Mouse (Mus musculus) limb, embryonic 14.5 days (tissue): ENCODE results near the gene Srsf7. TPM values are rescaled to one million over a fixed set of nuclear protein-coding genes. Genes with fewer than 3 reads are reported as not detected.
"Not testable (repeated sequence)": the region's sequence is repeated elsewhere in the genome, so short reads cannot be mapped to it uniquely, and the experiment has no call there.

Source experiments
- ATAC-seq: fragments of 200-750 bp; cut with Nextera tagmentation; 2 replicates; pipeline ENCODE4 v1.8.0; 2017; ENCODE audit warnings: low read depth, moderate number of reproducible peaks, moderate TSS enrichment; ENCODE audit not compliant: low FRiP score
- DNase-seq: peaks from one replicate; pipeline ENCODE4 v3.0.0-alpha.2; 2015; ENCODE audit warnings: low spot score
- H3K27ac ChIP-seq: fragments of 300-500 bp; sonication (generic); replicated peaks from 2 replicates; pipeline ENCODE4 v1.5.1; 2014; ENCODE audit warnings: low read depth, mild to moderate bottlenecking, low read length, moderate library complexity, mixed read lengths
- H3K27me3 ChIP-seq: fragments of 300-500 bp; sonication (generic); 2 replicates; pipeline ENCODE4 v1.6.1; 2014; ENCODE audit warnings: low read length, mixed read lengths; ENCODE audit not compliant: control insufficient read depth, insufficient read depth
- H3K36me3 ChIP-seq: fragments of 300-500 bp; sonication (generic); 2 replicates; pipeline ENCODE4 v1.6.1; 2014; ENCODE audit warnings: mild to moderate bottlenecking, low read length, moderate library complexity, mixed read lengths; ENCODE audit not compliant: control insufficient read depth, insufficient read depth
- H3K4me1 ChIP-seq: fragments of 300-500 bp; sonication (generic); 2 replicates; pipeline ENCODE4 v1.6.1; 2014; ENCODE audit warnings: antibody characterized with exemption, low read length, mixed read lengths; ENCODE audit not compliant: control insufficient read depth, insufficient read depth
- H3K4me2 ChIP-seq: fragments of 300-500 bp; sonication (generic); replicated peaks from 2 replicates; pipeline ENCODE4 v1.6.1; 2014; ENCODE audit warnings: low read depth, mild to moderate bottlenecking, low read length, moderate library complexity; ENCODE audit not compliant: severe bottlenecking
- H3K4me3 ChIP-seq: fragments of 300-500 bp; sonication (generic); replicated peaks from 2 replicates; pipeline ENCODE4 v1.5.1; 2014; ENCODE audit warnings: low read length
- H3K9ac ChIP-seq: fragments of 300-500 bp; sonication (generic); 2 replicates; pipeline ENCODE4 v1.6.1; 2014; ENCODE audit warnings: mild to moderate bottlenecking, low read depth, low read length, moderate library complexity; ENCODE audit not compliant: severe bottlenecking
- H3K9me3 ChIP-seq: fragments of 300-500 bp; sonication (generic); 2 replicates; pipeline ENCODE4 v1.6.1; 2016; ENCODE audit warnings: low read length; ENCODE audit not compliant: control insufficient read depth
- POLR2A ChIP-seq: fragments of 200-500 bp; IDR thresholded peaks from 2 replicates; pipeline ENCODE4 v1.8.0; 2012; ENCODE audit warnings: inconsistent platforms, mild to moderate bottlenecking, moderate library complexity, borderline replicate concordance; ENCODE audit not compliant: insufficient read depth, insufficient read length; ENCODE audit errors: extremely low read depth
- WGBS: fragments of 180-500 bp; shearing (Covaris S2); extraction: QIAGEN DNeasy Blood & Tissue Kit; methylation state at CpG from one replicate; pipeline ENCODE4 v1.1.7; 2014; 5-methylcytosine and 5-hydroxymethylcytosine counted together
- polyA plus RNA-seq, 2 experiments: library from polyadenylated mRNA; depleted of rRNA in 1 of 2; stranded (reverse) in 1 of 2; unstranded in 1 of 2; fragments of >200 nt; fragmentation: Nextera tagmentation in 1 of 2; extraction: Ambion mirVana in 1 of 2; gene quantifications; 2 replicates each; pipeline versions ENCODE4 v1.2.1 to v1.2.3; 2012 to 2014

The Srsf7 gene
- polyA plus RNA-seq, 2 experiments: 429 to 577 TPM

GRCm38 (mm10) chr17:80199160-80199778, 7.8 kb downstream of the Srsf7 start:
- H3K27me3 ChIP-seq: no peaks in the 10 kb centered on the region
- H3K4me1 ChIP-seq: 0 out of 2 replicates have a peak, but pooled peaks cover 4% of the 10 kb centered on the region
- DNase-seq (no peak), ATAC-seq (no peak; the same call in 1 of the 2 replicates)
- H3K4me2 ChIP-seq: no peak overlapping the region
- H3K4me3 ChIP-seq: no peak overlapping the region
- TF ChIP-seq POLR2A: no peak
- peaks cover 75% of the 10 kb centered on the region for H3K36me3 ChIP-seq
- WGBS: 95% methylated on average over 3 of the region's 3 CpGs
- H3K27ac ChIP-seq: no peak overlapping the region
- H3K9ac ChIP-seq: no peak overlapping the region
- no peaks in the 10 kb centered on the region for H3K9me3 ChIP-seq

DNA sequence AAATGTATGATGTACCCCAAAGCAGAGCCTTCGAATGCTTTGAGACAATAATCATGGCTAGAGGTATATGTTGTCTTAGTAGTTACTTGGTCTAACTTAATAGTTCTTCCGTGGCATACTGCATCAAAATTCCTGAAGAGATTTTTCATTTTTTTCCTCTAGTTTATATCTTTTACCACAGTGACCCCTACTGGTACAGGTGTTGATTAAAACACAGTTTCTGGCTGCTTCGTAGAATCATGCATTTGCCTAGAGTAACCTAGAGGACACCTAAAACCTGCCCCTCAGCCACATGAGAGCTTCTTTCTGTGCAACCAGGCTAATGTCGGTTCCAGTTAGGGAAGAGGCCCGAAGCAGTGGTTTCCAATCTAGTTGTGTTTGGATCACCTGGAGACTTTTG, 14.0 kb downstream of the Srsf7 start:
- Histone ChIP-seq H3K9ac (no peak overlapping the region), H3K9me3 (no peaks in the 10 kb centered on the region), H3K36me3 (peaks cover 28% of the 10 kb centered on the region), H3K27ac (no peak overlapping the region), H3K4me3 (no peak overlapping the region), H3K4me2 (no peak overlapping the region), H3K4me1 (0 out of 2 replicates have a peak, but pooled peaks cover 3% of the 10 kb centered on the region), H3K27me3 (no peaks in the 10 kb centered on the region)
- WGBS: 68% methylated on average over 5 of the region's 5 CpGs
- ATAC-seq (no peak), DNase-seq (peak; percentile 49)
- no peak for TF ChIP-seq POLR2A

- Histone ChIP-seq H3K9ac (no peak overlapping the region), H3K36me3 (no peaks in the 10 kb centered on the region), H3K27me3 (no peaks in the 10 kb centered on the region), H3K4me1 (no peaks in the 10 kb centered on the region), H3K4me2 (no peak overlapping the region), H3K27ac (no peak overlapping the region), H3K4me3 (no peak overlapping the region), H3K9me3 (no peaks in the 10 kb centered on the region)
- ATAC-seq: no peak
- WGBS: 74% methylated on average over 10 of the region's 10 CpGs
- DNase-seq: no peak
- TF ChIP-seq POLR2A: no peak
These were observed 23.5 kb downstream of the Srsf7 start for GRCm38 (mm10) chr17:80183615-80184014.

DNA sequence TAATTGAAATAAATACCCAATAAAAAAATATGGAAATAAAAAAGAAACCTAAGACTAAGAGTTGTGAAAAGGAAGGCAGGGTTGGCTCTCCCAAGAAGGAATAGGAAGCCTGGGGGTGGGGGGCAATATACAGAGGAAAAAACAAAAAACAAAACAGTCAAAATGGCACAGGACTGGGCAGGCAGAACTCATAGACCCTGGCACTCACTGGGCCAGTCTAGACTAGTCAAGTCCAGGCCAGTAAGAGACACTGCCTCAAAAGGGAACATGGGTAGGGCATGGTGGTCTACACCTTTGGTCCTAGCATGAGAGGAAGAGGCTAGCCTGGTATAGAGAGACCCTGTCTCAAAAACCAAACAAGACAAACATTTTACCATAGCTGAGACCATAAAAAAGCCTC, 26.6 kb downstream of the Srsf7 start:
- ATAC-seq: no peak

GRCm38 (mm10) chr17:80179959-80180358, 27.1 kb downstream of the Srsf7 start:
- no peaks in the 10 kb centered on the region for H3K27me3 ChIP-seq
- no peak for TF ChIP-seq POLR2A
- no peak overlapping the region for H3K4me2 ChIP-seq
- no peaks in the 10 kb centered on the region for H3K36me3 ChIP-seq
- WGBS: 2% methylated on average over 6 of the region's 6 CpGs
- H3K27ac ChIP-seq: no peak overlapping the region
- ATAC-seq (peak; percentile 83), DNase-seq (peak; percentile 70)
- no peaks in the 10 kb centered on the region for H3K4me1 ChIP-seq
- H3K9ac ChIP-seq: no peak overlapping the region
- no peak overlapping the region for H3K4me3 ChIP-seq
- H3K9me3 ChIP-seq: no peaks in the 10 kb centered on the region

More for the DNA sequence above, 26.6 kb downstream of the Srsf7 start:
- Histone ChIP-seq H3K9ac (no peak overlapping the region), H3K4me1 (no peaks in the 10 kb centered on the region), H3K4me3 (no peak overlapping the region), H3K27ac (no peak overlapping the region), H3K4me2 (no peak overlapping the region), H3K27me3 (no peaks in the 10 kb centered on the region), H3K9me3 (no peaks in the 10 kb centered on the region), H3K36me3 (no peaks in the 10 kb centered on the region)
- TF ChIP-seq POLR2A: no peak
- no peak for DNase-seq

DNA sequence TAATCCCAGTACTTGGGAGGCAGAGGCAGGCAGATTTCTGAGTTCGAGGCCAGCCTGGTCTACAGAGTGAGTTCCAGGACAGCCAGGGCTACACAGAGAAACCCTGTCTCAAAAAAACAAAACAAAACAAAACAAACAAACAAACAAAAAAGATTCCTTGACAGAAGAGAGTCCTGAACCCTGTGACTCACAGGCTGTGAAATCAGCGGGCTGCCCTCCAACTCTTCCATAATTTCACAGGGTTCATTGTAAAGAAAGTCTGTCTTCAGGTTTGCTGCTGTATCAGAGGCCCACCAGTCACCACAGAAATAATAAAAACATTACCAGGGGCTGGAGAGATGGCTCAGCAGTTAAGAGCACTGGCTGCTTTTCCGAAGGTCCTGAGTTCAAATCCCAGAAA, 28.3 kb downstream of the Srsf7 start:
- not testable (repeated sequence) for H3K36me3 ChIP-seq
- 96% methylated on average over 3 of the region's 3 CpGs for WGBS

More for the DNA sequence above, 28.3 kb downstream of the Srsf7 start:
- not testable (repeated sequence) for H3K4me2 ChIP-seq, H3K27ac ChIP-seq, H3K4me3 ChIP-seq, H3K9me3 ChIP-seq, H3K9ac ChIP-seq, H3K27me3 ChIP-seq, DNase-seq, ATAC-seq, H3K4me1 ChIP-seq
